Mouse (Mus musculus) megakaryocyte, embryonic 14.5 days (primary cell): ENCODE data around the gene Fhl2.

Source experiments
- FLI1 ChIP-seq: IDR thresholded peaks from 2 replicates; pipeline ENCODE4 v1.6.1; 2012; ENCODE audit warnings: low read length, inconsistent platforms, mixed read lengths
- GATA1 ChIP-seq: IDR thresholded peaks from 3 replicates; pipeline ENCODE4 v1.6.1; 2012; ENCODE audit warnings: mixed read lengths, low read length, inconsistent platforms, borderline replicate concordance

- TF ChIP-seq GATA1 = no peak
- TF ChIP-seq FLI1 = no peak
Observed at GRCm38 (mm10) chr1:43223097-43223496, 26.3 kb upstream of the Fhl2 start.
